Mouse (Mus musculus) gastrocnemius, adult 18-20 months (tissue): ENCODE measurements at regions not wholly inside any gene's neighbourhood (a gene's known extent, or its start where the extent isn't known, plus 50 kb on each side); places are given as distances from the start of the nearest gene placed in this dataset.
A peak's percentile ranks its signal among the peaks of the same experiment; 100 is the strongest.

Experiments used
- DNase-seq: peaks from one replicate; pipeline ENCODE4 v3.0.0; 2021; ENCODE audit warnings: low spot score

DNA sequence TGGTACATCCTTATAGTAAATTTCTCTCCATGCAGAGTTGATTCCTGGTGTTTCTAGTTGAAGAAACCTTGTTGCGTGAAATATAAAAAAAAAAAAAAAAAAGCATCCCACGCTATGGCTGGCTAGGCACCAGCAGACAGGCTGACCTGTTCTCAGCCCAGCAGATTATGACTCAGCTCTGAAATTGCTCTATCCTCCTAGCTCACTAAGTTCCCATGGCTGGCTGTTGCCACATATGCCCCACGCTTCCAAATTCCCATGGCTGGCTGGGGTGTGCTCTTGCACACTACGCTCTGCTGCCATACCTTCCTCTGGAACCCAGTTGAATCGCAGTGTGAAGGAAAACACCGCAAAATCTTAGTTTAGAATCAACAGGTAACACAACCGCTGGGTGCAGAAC, 270.1 kb downstream of the Mid1ip1 start:
- no peak for DNase-seq

DNA sequence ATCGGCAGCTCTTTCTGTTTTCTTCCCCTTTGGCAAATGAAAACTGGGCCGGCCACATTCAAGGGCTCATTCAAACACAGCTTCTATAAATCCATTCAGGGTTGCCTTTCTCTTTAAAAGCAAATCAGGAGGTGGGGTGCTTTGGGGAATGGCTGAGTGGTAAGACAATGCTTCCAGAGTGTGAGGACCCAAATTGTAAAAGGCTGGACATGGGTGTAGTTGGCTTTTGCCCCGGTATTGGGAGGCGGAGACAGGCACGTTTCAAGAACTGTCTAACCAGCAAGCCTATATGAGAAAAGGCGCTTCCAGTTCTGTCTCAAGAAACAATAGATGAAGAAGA, 277.0 kb downstream of the Mid1ip1 start:
- no peak for DNase-seq

DNA sequence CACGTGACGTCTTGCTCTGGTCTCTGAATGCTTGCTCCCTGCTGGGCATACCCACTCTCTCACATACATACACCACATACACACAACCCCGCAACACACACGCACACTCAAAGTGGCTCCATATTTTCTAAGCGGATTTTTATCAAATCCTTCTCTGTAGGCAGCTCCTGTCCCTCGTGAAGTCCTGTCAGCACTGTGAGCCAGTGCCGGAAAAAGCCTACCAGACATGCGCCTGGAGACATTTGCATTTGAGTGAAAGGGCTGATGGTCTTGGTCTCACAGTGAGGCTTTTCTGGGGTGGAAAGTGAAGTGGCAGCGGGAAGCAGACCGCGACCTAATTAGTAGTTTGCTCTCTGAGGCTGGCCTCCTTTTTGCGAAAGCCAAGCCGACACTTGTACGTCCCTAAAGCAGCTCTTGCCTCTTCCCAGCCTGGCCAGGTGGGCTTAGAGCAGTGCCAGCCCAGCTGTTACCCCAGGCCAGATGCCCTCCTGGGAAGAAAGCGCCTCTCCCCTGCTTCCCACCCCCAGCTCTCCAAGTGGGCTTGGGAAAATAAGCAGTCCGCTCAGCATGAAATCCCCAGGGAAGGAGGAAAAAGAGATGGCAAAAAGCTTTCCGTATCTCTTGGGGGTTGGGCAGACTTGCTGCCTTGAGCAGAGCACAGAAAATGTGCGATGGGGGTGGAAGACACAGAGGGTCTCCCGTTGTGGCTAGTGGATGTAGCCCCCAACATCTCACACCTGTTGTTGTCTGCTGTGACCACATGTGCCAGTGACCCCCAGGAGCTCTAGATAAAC, 277.6 kb downstream of the Mid1ip1 start:
- DNase-seq, result no peak

DNA sequence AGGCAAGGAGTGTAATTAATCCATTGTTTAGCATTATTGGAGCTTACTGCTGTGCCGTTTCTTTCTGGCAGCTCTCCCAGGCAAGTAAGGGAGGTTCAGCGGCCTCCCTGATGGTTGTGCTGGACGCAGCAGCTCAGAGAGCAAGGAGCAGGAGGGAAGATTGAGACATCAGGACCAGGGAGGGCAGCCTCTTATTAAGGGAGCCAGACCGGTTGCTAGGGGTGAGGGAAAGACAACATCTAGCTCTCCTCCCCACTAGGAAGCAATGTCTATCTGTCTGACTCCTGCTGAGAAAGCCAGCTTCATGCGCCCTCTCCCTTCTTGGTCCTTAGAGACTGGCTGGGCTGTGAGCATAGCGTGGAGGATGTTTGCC, 278.2 kb downstream of the Mid1ip1 start:
- DNase-seq, result no peak

DNA sequence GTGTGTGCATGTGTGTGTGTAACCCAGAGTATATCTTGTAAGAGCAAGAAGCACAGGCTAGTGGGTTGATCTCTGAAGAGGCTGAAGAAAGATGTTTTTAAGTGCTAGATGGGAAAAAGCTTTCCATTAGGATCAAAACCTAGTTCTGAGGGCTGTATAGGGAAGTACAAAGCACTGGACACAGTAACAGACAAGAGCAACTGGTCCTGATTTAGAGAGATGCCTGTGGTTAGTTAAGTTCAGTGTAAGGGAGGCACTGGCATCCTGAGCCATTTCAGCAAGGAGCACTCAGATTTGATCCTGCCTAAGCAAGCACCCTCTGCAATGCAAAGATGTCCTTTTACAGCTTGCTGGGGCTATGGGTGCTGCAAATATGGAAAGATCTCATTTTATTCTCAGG, 280.1 kb downstream of the Mid1ip1 start:
- DNase-seq, result no peak

DNA sequence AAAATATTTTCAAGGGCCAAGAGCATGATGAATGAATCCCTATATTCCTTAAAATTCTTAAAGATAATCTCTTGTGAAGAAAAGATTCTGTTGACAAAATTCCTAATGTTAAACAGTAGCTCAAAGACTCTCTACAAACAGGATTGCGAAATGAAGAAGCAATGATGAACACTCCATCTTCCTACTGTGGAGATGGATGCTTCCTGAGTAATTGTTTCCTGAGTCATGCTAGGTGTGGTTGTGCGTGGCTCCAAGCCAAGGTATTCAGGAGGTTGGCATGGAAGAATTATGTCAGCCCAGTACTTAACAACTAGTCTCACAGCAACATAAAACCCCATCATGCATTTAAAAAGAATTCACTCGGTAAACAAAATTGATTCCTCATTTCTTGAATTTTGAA, 286.4 kb downstream of the Mid1ip1 start:
- no peak for DNase-seq

DNA sequence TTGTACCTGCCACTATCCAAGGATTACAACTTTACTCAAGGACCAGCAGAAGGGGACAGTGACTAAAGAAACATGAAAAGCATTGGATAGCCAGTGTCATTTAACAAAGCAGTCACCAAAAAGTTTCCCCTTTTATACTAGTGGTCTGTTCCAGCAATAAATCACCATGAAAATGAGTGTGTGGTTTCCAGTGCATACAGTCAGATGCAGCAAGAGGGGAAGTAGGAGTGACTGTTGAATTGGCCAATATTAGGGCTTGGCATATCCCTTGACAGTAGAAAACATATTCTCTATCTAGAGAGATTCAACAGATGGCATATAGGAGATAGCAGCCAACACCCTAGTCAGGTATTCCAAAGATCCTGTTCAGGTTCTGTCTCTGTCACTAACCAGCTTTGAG, 259.8 kb upstream of the H2al1a start:
- DNase-seq, result no peak

DNA sequence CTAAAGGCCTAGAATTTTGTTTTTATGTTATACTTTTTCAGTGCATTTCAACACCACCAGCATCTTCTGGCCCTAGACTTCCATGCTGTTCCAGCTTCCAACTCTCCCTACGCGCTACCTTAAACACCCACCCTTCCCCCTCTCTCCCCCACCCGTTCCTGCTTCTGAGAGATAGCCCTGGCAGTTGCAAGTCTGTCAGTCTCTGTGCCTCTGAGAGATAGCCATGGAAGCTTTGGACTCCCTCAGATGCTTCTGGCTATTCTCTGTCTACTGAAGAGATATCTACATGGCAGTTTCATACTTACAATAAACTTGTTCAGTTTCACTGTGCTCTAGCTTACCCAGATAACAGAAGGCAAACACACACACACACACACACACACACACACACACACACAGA, 252.3 kb upstream of the H2al1a start:
- DNase-seq, result no peak

DNA sequence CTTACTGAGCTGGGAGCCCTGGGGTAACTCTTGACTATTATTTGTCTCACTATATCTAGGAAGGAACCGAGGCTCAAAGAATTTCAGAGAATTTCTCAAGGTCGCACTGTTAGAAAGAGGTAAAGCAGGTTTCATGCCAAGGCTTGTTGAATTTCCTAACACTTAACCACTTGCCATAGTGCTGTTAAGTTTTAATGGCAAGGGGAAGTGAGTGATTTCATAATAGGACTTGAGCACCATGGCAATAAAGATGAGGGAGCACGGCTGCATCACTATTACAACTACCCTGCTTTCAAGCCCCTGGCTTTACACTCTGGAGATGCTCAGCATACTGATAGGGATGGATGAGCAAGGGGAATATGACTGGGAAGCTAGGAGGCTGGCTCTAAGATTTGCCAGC, 216.9 kb upstream of the H2al1a start:
- DNase-seq, result no peak

DNA sequence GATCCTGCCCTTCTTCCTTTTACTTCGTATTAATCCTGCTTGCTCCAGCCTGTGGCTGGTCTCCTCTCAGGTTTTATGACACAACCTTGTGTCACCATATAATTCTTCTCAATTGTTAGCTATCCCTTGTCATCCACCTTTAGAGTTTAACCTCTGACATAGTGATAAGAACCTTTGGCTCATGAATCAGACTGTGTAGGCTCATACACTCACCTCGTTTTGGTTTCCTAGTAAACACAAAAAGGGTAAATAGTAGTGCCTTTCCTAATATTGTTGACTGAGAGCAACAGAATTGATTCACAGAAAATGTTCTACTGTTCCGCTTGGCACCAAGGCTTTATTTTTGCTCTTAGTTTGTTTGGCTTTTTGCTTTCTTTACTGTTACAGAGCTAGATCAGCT, 216.2 kb upstream of the H2al1a start:
- DNase-seq, result no peak

DNA sequence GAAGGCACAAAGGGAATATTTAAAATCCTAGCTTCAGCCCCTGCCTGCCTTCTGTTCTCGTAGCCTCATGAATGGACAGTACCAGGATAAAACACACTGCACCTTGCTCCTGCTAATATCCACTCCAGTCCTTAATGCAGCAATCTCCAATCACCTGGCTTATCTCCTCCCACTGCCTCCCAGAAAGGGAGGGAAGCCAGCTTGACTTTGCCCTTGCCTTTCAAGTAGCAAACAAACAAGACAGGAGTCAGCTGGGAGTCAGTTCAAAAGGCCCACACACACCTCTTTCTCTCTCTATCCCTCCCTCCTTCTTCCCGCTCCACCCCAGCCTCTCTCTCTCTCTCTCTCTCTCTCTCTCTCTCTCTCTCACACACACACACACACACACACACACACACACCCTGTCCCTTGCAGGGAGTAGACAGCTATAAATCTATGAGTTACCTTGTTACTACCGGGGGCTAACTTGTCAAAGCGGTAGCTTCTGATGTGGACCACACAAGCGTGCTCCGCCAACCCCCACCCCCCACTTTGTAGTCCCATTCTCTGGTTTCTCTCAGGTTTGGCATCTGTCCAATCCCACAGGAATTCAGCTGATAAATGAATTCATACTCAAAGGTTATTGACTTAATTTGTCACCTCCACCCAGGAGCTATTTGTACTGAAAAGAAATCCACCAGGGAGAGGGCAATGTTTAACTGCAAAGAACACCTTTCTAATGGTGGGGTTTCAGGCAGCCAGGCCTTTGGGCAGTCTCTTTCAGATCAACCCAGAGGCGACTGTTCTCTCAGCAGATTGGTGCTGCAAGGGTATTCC, 212.6 kb upstream of the H2al1a start:
- no peak for DNase-seq

DNA sequence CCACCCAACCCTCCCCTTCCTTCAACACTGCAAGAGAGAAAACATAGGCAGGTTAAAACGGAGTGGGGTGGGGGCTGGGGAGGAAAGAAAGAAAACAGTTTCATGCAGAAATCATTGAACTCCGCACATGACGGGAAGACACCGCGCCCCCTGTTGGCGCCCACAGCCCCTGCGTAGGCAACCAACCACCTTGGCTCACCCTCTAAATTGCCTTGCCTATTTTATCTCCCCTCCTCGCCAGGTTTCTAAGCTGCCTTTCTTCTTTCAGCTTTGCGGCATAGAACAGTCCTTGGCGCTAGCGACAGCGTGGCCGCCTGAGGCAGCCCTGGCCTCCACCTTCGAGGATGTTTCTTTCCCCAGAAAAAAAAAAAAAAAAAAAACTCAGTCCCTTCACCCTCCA, 211.1 kb upstream of the H2al1a start:
- peak; percentile 7 for DNase-seq

DNA sequence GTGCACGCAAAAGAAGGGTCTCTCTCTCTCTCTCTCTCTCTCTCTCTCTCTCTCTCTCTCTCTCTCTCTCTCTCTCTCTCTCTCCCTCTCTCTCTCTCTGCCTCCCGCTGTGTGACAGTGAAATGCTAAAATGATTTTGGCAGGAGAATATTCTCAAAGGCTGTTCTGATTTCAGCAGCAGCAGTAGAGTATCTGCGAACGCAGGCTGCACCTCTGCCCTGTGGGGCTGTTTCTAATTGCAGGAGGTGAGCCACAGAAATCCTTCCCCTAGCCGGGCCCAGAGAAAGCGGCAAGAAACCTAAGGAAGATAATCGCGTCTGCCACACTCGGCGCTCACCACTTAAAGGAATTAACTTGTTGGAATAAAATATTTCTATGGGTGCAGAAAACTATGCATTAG, 210.6 kb upstream of the H2al1a start:
- no peak for DNase-seq

DNA sequence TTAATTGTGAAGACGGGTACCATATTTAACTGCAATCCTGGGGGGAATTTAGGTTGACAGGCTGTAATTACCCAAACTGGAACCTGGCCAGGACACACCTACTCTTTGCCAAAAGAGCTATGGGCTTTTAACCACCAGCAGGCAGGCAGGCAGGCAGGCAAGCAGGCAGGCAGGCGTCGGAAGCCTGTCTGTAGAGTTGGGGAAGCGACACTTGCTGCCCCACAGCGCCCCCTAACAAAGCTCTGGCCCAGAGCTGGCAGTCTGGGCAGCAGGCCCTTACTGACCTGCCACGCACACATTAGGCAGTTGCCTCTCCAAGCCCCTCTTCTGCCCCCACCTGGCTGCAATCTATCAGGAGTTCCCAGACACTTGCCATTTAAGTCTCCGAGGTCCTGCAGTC, 208.6 kb upstream of the H2al1a start:
- DNase-seq, result peak; percentile 13

DNA sequence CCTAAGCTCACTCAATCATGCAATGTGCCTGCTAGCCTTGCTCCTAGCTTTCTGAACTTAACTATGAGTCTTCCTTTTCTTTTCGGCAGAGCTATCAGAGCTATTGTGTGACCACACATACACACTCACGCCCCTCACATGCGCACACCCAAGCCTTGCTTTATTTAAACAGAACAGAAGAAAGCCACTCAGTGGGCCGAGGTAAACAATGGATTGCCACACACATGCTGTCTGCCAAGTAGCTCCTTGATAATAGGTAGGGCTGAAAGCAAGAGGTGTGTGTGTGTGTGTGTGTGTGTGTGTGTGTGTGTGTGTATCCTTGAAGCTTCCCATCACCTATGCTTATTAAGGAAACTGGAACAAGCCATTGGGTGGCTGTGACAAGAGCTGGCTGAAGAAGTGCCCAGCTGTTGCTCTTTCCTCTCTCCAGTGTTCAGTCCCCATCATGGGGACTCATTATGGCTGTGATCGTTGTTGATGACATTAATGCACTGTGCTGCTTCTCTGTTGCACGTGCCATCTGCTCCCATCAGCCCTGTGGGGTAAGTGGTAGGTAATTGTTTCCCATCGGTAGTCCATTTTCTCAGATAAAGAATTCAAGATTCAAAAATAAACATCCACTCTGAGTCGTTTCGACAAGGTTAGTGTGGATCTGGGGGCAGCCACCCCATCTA, 201.3 kb upstream of the H2al1a start:
- DNase-seq, result no peak

DNA sequence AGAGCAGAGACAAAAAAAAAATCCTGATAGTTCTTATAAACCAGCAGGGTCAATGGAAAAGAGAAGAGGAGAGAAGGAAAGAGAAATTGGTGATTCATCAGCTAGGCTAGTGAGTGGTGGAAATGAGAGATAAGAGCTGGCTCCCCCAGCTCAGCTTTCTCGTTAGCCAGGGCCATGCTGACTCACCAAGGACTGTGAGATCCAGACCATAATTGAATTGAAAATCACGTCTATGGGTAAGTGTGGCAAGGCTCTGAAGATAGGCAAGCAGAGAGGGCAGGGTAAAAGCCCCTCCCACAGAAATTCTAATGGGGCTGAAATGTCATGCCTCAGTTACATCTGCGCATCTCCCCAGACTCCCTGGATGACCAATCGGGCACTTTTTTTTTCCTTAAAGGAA, 200.7 kb upstream of the H2al1a start:
- no peak for DNase-seq

DNA sequence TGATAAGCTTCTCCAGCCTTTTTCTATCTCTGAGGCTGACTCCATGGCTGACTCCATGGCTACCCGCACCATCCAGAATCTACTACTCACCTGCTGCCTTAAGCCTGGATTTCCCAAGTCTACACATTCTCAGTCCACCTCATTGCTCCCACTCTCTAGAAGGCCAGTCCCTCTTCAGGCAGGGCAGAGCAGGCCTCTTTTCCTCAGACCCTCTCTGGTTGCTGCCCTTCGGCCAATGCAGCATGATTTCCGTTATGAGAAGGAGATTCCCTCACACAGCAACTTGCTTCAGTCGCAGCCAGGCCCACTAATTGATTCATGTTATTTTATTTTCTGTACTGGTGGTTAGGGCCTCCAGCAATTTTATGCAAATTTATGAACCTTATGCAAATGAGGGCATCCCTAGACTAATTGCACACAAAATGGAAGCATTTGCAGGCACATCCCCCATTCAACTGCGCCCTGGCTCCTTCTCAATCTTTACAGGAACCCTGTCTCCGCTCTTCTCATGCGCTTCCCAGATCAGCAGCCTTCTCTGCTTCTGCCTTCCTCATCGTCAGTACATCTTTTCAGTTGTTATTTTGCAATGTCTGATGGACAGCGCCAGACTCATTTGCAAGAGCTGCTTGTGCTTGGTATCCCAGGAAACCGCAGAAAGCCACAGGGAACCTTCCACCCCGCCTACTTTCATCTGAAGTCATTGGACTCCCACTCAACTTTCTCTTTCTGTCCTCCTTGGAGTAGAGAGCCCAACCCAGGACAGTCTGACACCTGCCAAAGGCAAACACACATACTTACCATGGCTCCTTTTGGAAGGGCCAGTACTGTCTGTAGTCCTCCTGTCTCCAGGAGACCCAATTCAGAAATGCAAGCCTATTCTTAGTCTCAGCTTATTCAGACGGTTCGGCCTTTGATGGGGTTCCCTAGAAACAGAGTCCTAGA, 199.6 kb upstream of the H2al1a start:
- no peak for DNase-seq

DNA sequence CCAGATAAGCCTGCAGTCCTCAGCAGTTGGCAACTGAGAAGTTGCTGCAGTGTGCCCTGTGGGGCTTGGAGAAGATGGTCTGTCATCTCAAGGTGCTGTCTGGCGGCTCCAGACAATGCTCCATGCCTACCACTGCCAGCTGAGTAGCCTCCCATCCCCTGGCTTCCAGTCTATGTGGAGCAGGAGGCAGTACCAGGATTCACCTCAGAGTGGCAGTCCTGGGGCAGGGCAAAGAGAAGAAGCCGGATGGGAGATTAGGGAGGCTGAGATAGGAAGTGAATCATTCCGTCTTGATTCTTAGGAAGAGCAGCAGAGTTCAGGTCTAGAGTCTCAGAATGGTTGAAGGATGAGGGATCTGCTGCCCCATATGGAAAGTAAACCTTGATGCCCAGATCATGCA, 198.1 kb upstream of the H2al1a start:
- DNase-seq, result peak; percentile 2

DNA sequence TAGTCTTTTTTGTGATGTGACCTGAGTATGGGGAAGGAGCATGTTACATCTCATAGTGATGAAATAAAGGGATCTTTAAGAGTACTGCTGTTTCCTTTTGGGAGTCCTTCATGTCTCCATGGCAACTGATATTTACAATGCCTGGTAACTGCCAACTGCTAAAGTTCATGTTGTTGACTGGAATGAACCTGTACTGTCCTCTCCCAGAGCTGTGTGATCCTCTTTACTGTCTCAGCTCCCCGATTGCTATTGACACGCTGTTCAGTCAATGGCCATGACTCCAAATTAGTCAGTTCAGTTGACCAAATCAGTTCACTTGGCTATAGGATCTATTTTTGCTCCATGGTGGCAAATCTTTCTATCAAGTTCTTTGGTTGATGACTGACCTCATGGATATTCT, 167.8 kb upstream of the H2al1a start:
- DNase-seq, result no peak

DNA sequence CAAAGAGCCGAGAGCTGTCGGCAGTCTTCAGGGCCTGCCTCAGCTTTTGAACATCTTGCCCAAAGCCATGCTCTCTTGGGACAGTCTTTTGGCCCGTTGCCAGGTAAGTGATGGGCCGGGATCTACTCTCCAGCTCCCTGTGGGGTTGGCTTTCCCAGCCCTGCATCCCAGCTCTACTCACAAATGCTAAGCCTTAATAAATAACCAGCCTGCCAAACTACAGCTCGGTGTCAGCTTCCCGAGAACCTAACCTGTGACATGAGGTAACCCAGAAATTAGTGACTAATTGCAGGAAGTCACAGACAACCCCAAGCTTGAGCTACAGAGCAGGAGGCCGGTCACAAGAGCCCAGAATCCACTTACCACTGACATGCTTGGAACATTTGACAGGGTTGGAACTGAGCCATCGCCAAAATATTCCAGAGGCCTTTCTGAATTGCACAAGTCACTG, 159.1 kb upstream of the H2al1a start:
- peak; percentile 59 for DNase-seq

DNA sequence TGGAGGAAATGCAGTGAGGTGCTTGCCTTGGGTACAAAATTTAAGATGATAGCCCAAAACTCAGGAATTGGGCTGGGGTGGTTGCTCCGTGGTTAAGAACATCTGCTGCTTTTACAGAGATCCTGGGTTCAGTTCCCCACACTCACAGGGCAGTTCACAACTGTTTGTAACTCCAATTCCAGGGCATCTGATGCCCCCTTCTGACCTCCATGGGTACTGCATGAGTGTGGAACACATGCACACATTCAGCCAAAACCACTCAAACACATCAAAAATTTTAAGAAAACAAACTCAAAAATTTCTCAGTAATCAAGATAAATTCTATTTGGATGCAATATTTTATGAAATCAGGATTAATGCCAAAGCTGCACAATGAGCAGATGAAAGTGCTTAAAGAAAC, 157.8 kb upstream of the H2al1a start:
- DNase-seq, result no peak

DNA sequence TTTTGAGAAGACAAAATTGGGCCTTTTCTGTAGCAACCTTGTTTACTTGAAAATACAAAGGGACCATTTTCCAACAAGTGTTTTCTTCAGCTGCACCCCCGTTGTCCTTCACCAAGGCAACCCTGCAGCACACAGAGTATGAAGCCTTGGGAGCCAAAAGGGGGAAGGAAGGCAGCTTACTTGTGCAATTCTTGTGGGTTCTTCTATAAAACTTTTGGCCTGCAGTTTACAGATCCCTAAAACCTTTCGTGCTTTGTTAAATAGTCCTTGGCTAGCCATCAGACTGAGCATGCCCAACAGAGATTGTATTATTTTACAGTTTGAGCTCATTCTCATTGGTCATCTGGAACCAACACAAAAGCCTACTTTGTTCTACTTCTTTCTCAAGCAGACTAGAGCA, 140.6 kb upstream of the H2al1a start:
- DNase-seq, result no peak
